Mouse (Mus musculus) heart, embryonic 16.5 days (tissue): ENCODE results near the gene Samd11. TPM values are rescaled to one million over a fixed set of nuclear protein-coding genes. Genes with fewer than 3 reads are reported as not detected.

Experiments
- ATAC-seq: fragments of 200-750 bp; cut with Nextera tagmentation; replicated peaks from 2 replicates; pipeline ENCODE4 v1.8.0; 2017; ENCODE audit warnings: moderate number of reproducible peaks; ENCODE audit not compliant: insufficient read depth, low FRiP score; ENCODE audit errors: extremely low read depth
- H3K27ac ChIP-seq: fragments of 300-500 bp; sonication (generic); 2 replicates; pipeline ENCODE4 v1.5.1; 2014; ENCODE audit warnings: mild to moderate bottlenecking, low read length, control low read depth, moderate library complexity
- H3K27me3 ChIP-seq: fragments of 300-500 bp; sonication (generic); 2 replicates; pipeline ENCODE4 v1.6.1; 2014; ENCODE audit warnings: low read length, mixed read lengths; ENCODE audit not compliant: control insufficient read depth, insufficient read depth
- H3K36me3 ChIP-seq: fragments of 300-500 bp; sonication (generic); 2 replicates; pipeline ENCODE4 v1.6.1; 2014; ENCODE audit not compliant: control insufficient read depth, insufficient read depth
- H3K4me1 ChIP-seq: fragments of 300-500 bp; sonication (generic); 2 replicates; pipeline ENCODE4 v1.6.1; 2014; ENCODE audit warnings: low read length, mixed read lengths; ENCODE audit not compliant: control insufficient read depth, insufficient read depth
- H3K4me2 ChIP-seq: fragments of 300-500 bp; sonication (generic); 2 replicates; pipeline ENCODE4 v1.6.1; 2014; ENCODE audit warnings: low read depth, mild to moderate bottlenecking, control low read depth, low read length
- H3K4me3 ChIP-seq: fragments of 300-500 bp; sonication (generic); 2 replicates; pipeline ENCODE4 v1.5.1; 2014; ENCODE audit warnings: mild to moderate bottlenecking, control low read depth, low read length
- H3K9ac ChIP-seq: fragments of 300-500 bp; sonication (generic); 2 replicates; pipeline ENCODE4 v1.6.1; 2014; ENCODE audit warnings: low read length, control low read depth
- H3K9me3 ChIP-seq: fragments of 300-500 bp; sonication (generic); replicated peaks from 2 replicates; pipeline ENCODE4 v1.6.1; 2016; ENCODE audit warnings: low read length; ENCODE audit not compliant: control insufficient read depth
- WGBS: fragments of 180-500 bp; shearing (Covaris S2); extraction: QIAGEN DNeasy Blood & Tissue Kit; methylation state at CpG from one replicate; pipeline ENCODE4 v1.1.7; 2014; 5-methylcytosine and 5-hydroxymethylcytosine counted together
- polyA plus RNA-seq: library from polyadenylated mRNA; unstranded; fragments of >200 nt; fragmentation: Nextera tagmentation; extraction: Ambion mirVana; gene quantifications from 2 replicates; pipeline ENCODE4 v1.2.1, GENCODE M21; 2015

Gene Samd11
- polyA plus RNA-seq, 1 experiment from 2014 or later = 0.60 TPM

DNA sequence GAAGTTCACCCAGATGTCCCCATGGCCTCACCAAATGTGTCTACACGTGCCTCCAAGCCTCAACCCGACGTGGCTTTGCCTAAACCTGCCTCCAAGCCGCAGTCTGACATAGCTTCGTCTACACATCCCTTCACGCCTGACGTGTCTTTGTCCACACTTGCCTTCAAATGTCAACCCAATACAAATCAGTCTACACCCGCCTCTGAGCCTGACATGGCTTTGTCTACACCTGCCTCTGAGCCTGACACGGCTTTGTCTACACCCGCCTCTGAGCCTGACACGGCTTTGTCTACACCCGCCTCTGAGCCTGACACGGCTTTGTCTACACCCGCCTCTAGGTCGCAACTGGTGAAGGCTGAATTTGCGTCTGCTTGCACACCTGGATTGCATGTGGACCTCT is 37.6 kb downstream of the Samd11 start:
- Histone ChIP-seq H3K9ac (peak overlapping the region; percentile 70), H3K4me1 (peaks cover 21% of the 10 kb centered on the region), H3K27me3 (no peaks in the 10 kb centered on the region), H3K27ac (no peak overlapping the region; the same call in 1 of the 2 replicates), H3K36me3 (peaks cover 4% of the 10 kb centered on the region; the same call in 1 of the 2 replicates), H3K4me2 (peak overlapping the region; percentile 55), H3K9me3 (no peaks in the 10 kb centered on the region), H3K4me3 (no peak overlapping the region; the same call in 1 of the 2 replicates)
- 81% methylated on average over 16 of the region's 16 CpGs for WGBS
- no peak for ATAC-seq

DNA sequence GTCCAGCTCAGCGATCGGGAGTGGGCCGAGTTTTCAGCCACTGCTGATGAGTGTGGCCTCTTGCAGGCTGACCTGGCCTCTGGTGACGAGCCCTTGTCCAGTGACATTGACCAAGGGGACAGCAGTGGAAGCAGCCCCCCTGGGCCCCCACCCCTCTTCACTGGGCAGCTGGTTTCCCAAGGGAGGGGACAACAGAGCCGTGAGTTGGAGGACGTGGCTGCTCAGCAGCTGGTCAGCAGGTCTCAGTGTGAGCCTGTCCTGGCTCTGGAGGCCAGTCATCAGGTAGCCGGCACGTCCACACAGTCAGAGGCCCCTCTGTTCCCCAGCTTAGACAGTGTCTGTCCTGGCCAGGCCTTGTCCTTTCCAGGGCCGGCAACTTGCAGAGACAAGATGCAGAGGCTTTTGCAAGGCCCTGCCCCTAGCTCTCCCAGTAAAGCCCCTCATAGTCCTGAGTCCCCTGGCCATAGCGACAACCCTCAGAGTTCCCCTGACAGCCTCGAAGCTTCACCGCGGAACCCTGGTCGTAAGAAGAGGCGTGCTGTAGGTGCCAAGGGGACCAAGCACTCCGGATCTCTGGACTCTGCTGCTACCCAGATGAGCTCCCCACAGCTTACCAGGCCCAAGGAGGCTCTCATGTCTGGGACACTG is 38.3 kb downstream of the Samd11 start:
- peak overlapping the region; percentile 55 for H3K4me2 ChIP-seq
- no peak; the same call in 1 of the 2 replicates for ATAC-seq
- peak overlapping the region; percentile 67 for H3K27ac ChIP-seq
- H3K4me1 ChIP-seq = peaks cover 21% of the 10 kb centered on the region
- peak overlapping the region; percentile 36 for H3K4me3 ChIP-seq
- 62% methylated on average over 16 of the region's 16 CpGs for WGBS
- no peaks in the 10 kb centered on the region for H3K27me3 ChIP-seq
- peak overlapping the region; percentile 70 for H3K9ac ChIP-seq
- no peaks in the 10 kb centered on the region for H3K9me3 ChIP-seq
- H3K36me3 ChIP-seq = peaks cover 4% of the 10 kb centered on the region; the same call in 1 of the 2 replicates

DNA sequence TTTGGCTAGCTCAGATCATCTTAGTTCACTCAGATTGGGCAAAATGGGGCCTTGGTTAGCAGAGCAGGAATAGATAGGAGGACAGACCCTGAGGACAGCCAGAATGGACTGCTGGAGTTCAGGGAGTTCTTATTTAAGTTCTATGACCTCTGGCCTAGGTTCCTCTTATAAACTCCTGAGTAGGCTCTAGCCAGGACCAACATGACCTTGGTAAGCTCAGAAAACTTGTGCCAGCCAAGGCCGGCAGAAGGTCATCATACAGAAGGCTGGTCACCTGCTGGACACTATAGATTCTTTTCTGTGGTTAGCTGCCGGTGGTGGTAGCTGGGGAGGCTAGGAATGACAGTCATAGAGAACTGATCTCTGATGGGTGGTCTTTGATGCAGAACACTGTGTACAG is 39.3 kb downstream of the Samd11 start:
- peak overlapping the region; percentile 57 for H3K9ac ChIP-seq
- no peaks in the 10 kb centered on the region for H3K9me3 ChIP-seq
- 75% methylated on average over 2 of the region's 2 CpGs for WGBS
- H3K4me3 ChIP-seq = peak overlapping the region; percentile 36
- H3K27me3 ChIP-seq = no peaks in the 10 kb centered on the region
- ATAC-seq = no peak
- H3K4me1 ChIP-seq = peaks cover 21% of the 10 kb centered on the region
- H3K27ac ChIP-seq = peak overlapping the region; percentile 83
- peaks cover 4% of the 10 kb centered on the region; the same call in 1 of the 2 replicates for H3K36me3 ChIP-seq
- H3K4me2 ChIP-seq = peak overlapping the region; percentile 55

DNA sequence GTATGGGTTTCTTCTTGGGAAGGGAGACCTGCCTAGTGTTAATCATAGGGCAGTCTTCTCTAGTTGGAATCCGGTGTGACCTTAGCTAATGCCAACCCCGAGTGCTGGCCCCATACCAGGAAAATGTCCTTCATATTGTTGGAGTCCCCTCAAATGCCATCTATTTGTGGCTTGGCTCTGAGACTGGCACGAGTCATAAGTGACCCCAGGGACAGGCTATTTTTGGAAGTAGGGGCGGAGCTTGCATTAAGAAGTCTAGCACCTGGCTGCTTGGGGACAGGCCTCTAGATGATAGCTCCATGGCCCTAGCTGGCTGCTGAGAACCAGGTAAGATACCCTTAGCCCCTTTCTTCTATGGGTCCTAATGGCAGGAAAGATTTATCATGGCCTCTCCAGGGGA is 39.8 kb downstream of the Samd11 start, which contains the start of gene Perm1:
Gene Perm1, plus strand, starts transcription at position 220 of the 400 bp plus-strand sequence.
- no peaks in the 10 kb centered on the region for H3K27me3 ChIP-seq
- peak; percentile 89 for ATAC-seq
- H3K4me1 ChIP-seq = peaks cover 21% of the 10 kb centered on the region
- H3K36me3 ChIP-seq = peaks cover 4% of the 10 kb centered on the region; the same call in 1 of the 2 replicates
- H3K9ac ChIP-seq = peak within 1 kb of the TSS; percentile 70
- peak within 1 kb of the TSS; percentile 55 for H3K4me2 ChIP-seq
- H3K9me3 ChIP-seq = no peaks in the 10 kb centered on the region
- peak within 1 kb of the TSS; percentile 36 for H3K4me3 ChIP-seq
- WGBS = 35% methylated on average over 4 of the region's 4 CpGs
- H3K27ac ChIP-seq = peak within 1 kb of the TSS; percentile 83

DNA sequence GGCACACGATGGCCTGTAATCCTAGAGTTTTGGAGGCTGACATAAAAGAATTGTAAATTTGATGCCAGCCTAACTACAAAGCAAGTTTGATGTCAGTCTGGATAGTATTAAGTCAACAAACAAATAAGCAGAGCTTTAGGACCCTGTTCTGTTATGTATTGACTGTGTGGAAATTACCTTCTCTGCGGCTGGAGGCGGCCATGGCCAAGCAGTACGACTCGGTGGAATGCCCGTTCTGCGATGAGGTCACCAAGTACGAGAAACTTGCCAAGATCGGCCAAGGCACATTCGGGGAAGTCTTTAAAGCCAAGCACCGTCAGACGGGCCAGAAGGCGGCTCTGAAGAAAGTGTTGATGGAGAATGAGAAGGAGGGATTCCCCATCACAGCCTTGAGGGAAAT is 42.3 kb downstream of the Samd11 start:
- no peak overlapping the region for H3K4me2 ChIP-seq
- 90% methylated on average over 13 of the region's 13 CpGs for WGBS
- ATAC-seq = no peak

DNA sequence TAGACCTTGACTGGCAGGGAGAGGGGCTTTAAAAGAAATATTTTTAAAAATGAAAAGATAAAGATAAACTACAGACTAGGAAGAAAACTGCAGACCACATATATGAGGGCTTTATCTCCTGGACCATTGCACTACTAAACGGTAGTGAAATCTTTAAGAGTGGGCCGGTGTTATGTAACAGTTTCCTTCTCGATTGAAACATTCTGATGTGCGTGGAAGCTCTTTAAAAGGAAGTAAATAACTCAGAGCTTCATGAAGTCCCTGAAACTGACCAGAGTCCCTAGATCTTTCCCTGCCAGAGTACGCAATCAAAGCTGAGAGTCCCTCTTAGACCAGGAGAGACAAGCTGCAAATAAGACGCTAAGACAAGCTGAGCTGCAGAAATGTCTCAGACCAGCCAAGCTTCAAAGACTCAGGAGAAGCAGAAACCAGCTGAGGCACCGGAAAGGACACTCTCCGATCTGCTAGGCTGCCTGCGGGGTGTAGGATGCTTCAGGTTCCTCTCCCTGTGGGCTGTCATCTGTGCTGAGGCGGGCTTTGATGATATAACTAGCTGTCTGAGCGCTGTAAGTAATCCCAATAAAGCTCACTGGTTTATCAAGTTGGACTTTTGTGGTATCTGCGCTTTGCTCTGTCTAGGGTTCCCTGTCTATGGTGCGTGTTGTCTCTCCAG is 45.4 kb downstream of the Samd11 start:
- Histone ChIP-seq H3K9ac (peak overlapping the region; percentile 25; the same call in 1 of the 2 replicates), H3K4me2 (no peak overlapping the region), H3K27ac (no peak overlapping the region), H3K36me3 (peaks cover 9% of the 10 kb centered on the region; the same call in 1 of the 2 replicates), H3K4me1 (peaks cover 4% of the 10 kb centered on the region; the same call in 1 of the 2 replicates), H3K4me3 (no peak overlapping the region), H3K27me3 (no peaks in the 10 kb centered on the region), H3K9me3 (no peaks in the 10 kb centered on the region; the same call in 1 of the 2 replicates)
- WGBS = 63% methylated on average over 13 of the region's 13 CpGs
- no peak for ATAC-seq

More for the DNA sequence above, 42.3 kb downstream of the Samd11 start:
- H3K4me1 ChIP-seq = peaks cover 15% of the 10 kb centered on the region
- no peaks in the 10 kb centered on the region for H3K9me3 ChIP-seq
- H3K27ac ChIP-seq = no peak overlapping the region
- H3K27me3 ChIP-seq = no peaks in the 10 kb centered on the region
- peaks cover 3% of the 10 kb centered on the region; the same call in 1 of the 2 replicates for H3K36me3 ChIP-seq
- H3K4me3 ChIP-seq = no peak overlapping the region
- H3K9ac ChIP-seq = no peak overlapping the region

DNA sequence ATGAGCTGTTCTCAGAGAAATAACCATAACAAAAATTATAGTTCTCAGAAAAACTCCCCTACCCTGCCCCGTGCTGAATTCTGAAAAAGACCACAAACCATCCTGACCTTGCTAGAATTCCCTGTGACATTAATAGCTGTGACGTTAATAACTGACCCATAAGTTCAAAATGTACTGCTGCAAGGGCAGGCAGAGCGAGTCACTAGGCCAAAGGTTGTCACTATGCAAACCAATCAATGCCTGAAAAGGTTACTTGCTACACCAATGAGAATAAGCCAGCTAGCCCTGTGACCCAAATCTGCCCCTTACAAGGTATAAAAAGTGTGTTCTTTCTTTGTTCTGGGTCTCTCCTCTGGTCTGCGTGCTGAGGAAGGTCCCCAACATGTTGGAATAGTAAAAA is 46.6 kb downstream of the Samd11 start:
- ATAC-seq = no peak
- Histone ChIP-seq H3K27ac (no peak overlapping the region), H3K4me2 (no peak overlapping the region), H3K27me3 (peaks cover 3% of the 10 kb centered on the region), H3K4me1 (peaks cover 11% of the 10 kb centered on the region; the same call in 1 of the 2 replicates), H3K9ac (no peak overlapping the region), H3K9me3 (no peaks in the 10 kb centered on the region; the same call in 1 of the 2 replicates), H3K36me3 (peaks cover 9% of the 10 kb centered on the region; the same call in 1 of the 2 replicates), H3K4me3 (no peak overlapping the region)
- WGBS = 89% methylated on average over 4 of the region's 4 CpGs

DNA sequence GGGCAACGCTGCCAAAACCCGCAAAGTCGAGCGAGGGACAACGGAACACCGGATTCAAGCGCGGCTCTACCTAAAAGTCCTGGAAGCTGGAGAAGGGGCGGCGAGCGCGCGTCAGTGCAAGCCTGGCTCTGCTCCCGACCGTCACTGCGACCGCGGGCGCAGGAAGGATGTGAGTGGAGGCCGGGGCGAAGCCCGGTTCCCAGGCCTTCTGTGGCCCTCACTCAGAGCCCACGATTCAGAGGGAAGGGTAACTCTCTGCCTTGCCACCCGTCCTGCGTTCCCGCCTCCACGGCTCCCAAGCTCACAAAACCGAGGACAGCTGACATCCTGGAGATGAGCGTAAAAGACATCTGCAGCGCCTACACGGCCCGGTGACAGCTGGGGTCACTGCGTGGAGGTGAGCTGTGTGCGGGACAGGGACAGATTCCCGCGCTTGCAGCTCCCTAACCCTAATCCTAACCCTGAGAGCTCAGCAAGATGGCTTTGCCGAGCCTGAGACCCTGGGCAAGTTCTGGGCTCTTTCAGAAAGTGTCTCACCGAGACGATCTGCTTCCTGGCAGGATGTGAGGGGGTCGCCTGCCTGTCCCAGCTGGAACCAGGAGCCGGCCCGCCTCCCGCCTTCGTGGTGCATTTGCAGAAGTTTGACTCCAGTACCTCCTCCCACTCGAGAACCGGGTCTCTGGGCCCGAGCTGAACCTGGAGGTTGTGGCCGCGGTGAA is 51.9 kb downstream of the Samd11 start:
- peak overlapping the region; percentile 85 for H3K27ac ChIP-seq
- peaks cover 3% of the 10 kb centered on the region for H3K27me3 ChIP-seq
- peaks cover 9% of the 10 kb centered on the region; the same call in 1 of the 2 replicates for H3K36me3 ChIP-seq
- under 1% methylated on average over 49 of the region's 49 CpGs for WGBS
- no peaks in the 10 kb centered on the region; the same call in 1 of the 2 replicates for H3K9me3 ChIP-seq
- peak overlapping the region; percentile 98 for H3K4me2 ChIP-seq
- H3K4me3 ChIP-seq = peak overlapping the region; percentile 81
- peak overlapping the region; percentile 83 for H3K9ac ChIP-seq
- peaks cover 24% of the 10 kb centered on the region for H3K4me1 ChIP-seq
- peak; percentile 49 for ATAC-seq
